ENCODE assay signal across 8 mouse cellular contexts in genomic region chr4:126532827-126533728, GRCm38 (mm10). TPM values are rescaled to one million over a fixed set of nuclear protein-coding genes. Genes with fewer than 3 reads are reported as not detected.
DNase-seq lines count a peak whose midpoint lies in the region; ATAC-seq and TF ChIP-seq lines count a peak whose summit lies in the region.

Gene Ago4 (minus strand): TSS chr4:126533472.

- H3K9ac ChIP-seq in forebrain, postnatal 0 days: peak within 1 kb of the TSS; percentile 92
- H3K9ac ChIP-seq in lung, embryonic 16.5 days (ENCODE audit: low read length): peak within 1 kb of the TSS; percentile 94

- peak within 1 kb of the TSS; percentile 79 for H3K27ac ChIP-seq in forebrain, postnatal 0 days (ENCODE audit: low read depth, low read length)
- peak within 1 kb of the TSS; percentile 66 for H3K27ac ChIP-seq in lung, embryonic 16.5 days (ENCODE audit: low read length)

- H3K4me1 ChIP-seq in forebrain, postnatal 0 days (ENCODE audit: insufficient read depth): peaks cover 9% of the 10 kb centered on the region; the same call in 1 of the 2 replicates
- H3K4me1 ChIP-seq in lung, embryonic 16.5 days (replicated peaks; ENCODE audit: control insufficient read depth, insufficient read depth, low read length): peaks cover 10% of the 10 kb centered on the region

- WGBS in forebrain, postnatal 0 days: 1% methylated on average over 80 of the region's 120 CpGs
- 1% methylated on average over 87 of the region's 120 CpGs for WGBS in lung, embryonic 16.5 days

- peak; percentile 92 for ATAC-seq in forebrain, postnatal 0 days
- peak; percentile 94 for ATAC-seq in lung, embryonic 16.5 days (ENCODE audit: low read depth)

- peak within 1 kb of the TSS; percentile 93 for H3K4me3 ChIP-seq in forebrain, postnatal 0 days (ENCODE audit: low read depth, low read length)
- H3K4me3 ChIP-seq in lung, embryonic 16.5 days (ENCODE audit: low read length): peak within 1 kb of the TSS; percentile 94

- H3K9me3 ChIP-seq in forebrain, postnatal 0 days (ENCODE audit: low read length): no peaks in the 10 kb centered on the region
- no peaks in the 10 kb centered on the region for H3K9me3 ChIP-seq in lung, embryonic 16.5 days (ENCODE audit: control insufficient read depth, low read length)

- intact Hi-C loops in heart, postnatal 36 days (cut with DNase I): no loop called here

- TF ChIP-seq CTCF in forebrain, postnatal 0 days (IDR thresholded peaks at IDR 0.05; ENCODE audit: low read depth): no peak

- peak within 1 kb of the TSS; percentile 90 for H3K4me2 ChIP-seq in forebrain, postnatal 0 days (ENCODE audit: low read depth)
- H3K4me2 ChIP-seq in lung, embryonic 16.5 days (ENCODE audit: low read depth, low read length): peak within 1 kb of the TSS; percentile 77

- peak; percentile 45 for DNase-seq in R1 (ENCODE audit: low read depth, low spot score)
- DNase-seq in cerebellum, adult 8-10 months: peak; percentile 35
- peak; percentile 84 for DNase-seq in forebrain, postnatal 0 days
- DNase-seq in heart, postnatal 36 days: peak; percentile 57 to 60
- DNase-seq in layer of hippocampus, adult 9-11 months: peak; percentile 34
- DNase-seq in ovary, adult 18-20 months (ENCODE audit: low spot score): peak; percentile 26
- DNase-seq in yolk sac, embryonic 10.5 days (ENCODE audit: low spot score): peak; percentile 63

- H3K27me3 ChIP-seq in forebrain, postnatal 0 days (ENCODE audit: insufficient read depth, low read length): no peaks in the 10 kb centered on the region
- H3K27me3 ChIP-seq in lung, embryonic 16.5 days (ENCODE audit: control insufficient read depth, insufficient read depth, low read depth, low read length): no peaks in the 10 kb centered on the region; the same call in 1 of the 2 replicates

- H3K36me3 ChIP-seq in forebrain, postnatal 0 days (ENCODE audit: insufficient read depth): no peaks in the 10 kb centered on the region
- H3K36me3 ChIP-seq in lung, embryonic 16.5 days (ENCODE audit: control insufficient read depth, insufficient read depth, low read length): no peaks in the 10 kb centered on the region

RNA-seq across cellular contexts. Expression of gene Ago4, which starts in this region (rescaled TPM):
- 10.1 and 11.6 TPM in 2 replicates for total RNA-seq in forebrain, postnatal 0 days (2014; rRNA removed)
- 2.3 and 3.1 TPM in 2 replicates for polyA plus RNA-seq in forebrain, postnatal 0 days (2015; fragmentation: Nextera tagmentation; extraction: Ambion mirVana)
- 1 to 10 TPM; 9.2 to 9.7 TPM for total RNA-seq in heart, postnatal 36 days (2021)
- polyA plus RNA-seq in lung, embryonic 16.5 days (2015; fragmentation: Nextera tagmentation; extraction: Ambion mirVana): 3.8 and 4.0 TPM in 2 replicates

Comparison
In these comparisons a context has a peak if more than half of its experiments do, and no peak if none do; other contexts are left out.
1. Peak in every context shown above with its lines: DNase-seq, ATAC-seq, H3K4me3 ChIP-seq and H3K27ac ChIP-seq.
2. DNase-seq: peak in every context shown above with its lines; median percentile 84 in forebrain, postnatal 0 days; 63 in yolk sac, embryonic 10.5 days; 58 in heart, postnatal 36 days; 45 in R1; 35 in cerebellum, adult 8-10 months; 34 in layer of hippocampus, adult 9-11 months; 26 in ovary, adult 18-20 months.